Mouse (Mus musculus) forebrain, embryonic 16.5 days (tissue): ENCODE measurements at regions not wholly inside any gene's neighbourhood (a gene's known extent, or its start where the extent isn't known, plus 50 kb on each side); places are given as distances from the start of the nearest gene placed in this dataset.

Experiments used
- ATAC-seq: fragments of 200-750 bp; cut with Nextera tagmentation; 2 replicates; pipeline ENCODE4 v1.8.0; 2017; ENCODE audit warnings: mild to moderate bottlenecking, moderate library complexity
- H3K27ac ChIP-seq: fragments of 300-500 bp; sonication (generic); 2 replicates; pipeline ENCODE4 v1.5.1; 2014; ENCODE audit warnings: low read length, control low read depth
- H3K27me3 ChIP-seq: fragments of 300-500 bp; sonication (generic); replicated peaks from 2 replicates; pipeline ENCODE4 v1.6.1; 2014; ENCODE audit warnings: low read length; ENCODE audit not compliant: control insufficient read depth, insufficient read depth
- H3K36me3 ChIP-seq: fragments of 300-500 bp; sonication (generic); 2 replicates; pipeline ENCODE4 v1.6.1; 2014; ENCODE audit not compliant: control insufficient read depth, insufficient read depth
- H3K4me1 ChIP-seq: fragments of 300-500 bp; sonication (generic); replicated peaks from 2 replicates; pipeline ENCODE4 v1.6.1; 2014; ENCODE audit warnings: low read length; ENCODE audit not compliant: control insufficient read depth, insufficient read depth
- H3K4me2 ChIP-seq: fragments of 300-500 bp; sonication (generic); 2 replicates; pipeline ENCODE4 v1.6.1; 2014; ENCODE audit warnings: mild to moderate bottlenecking, low read length, control low read depth
- H3K4me3 ChIP-seq: fragments of 300-500 bp; sonication (generic); replicated peaks from 2 replicates; pipeline ENCODE4 v1.5.1; 2014; ENCODE audit warnings: mild to moderate bottlenecking, low read length, control low read depth
- H3K9ac ChIP-seq: fragments of 300-500 bp; sonication (generic); replicated peaks from 2 replicates; pipeline ENCODE4 v1.6.1; 2014; ENCODE audit warnings: low read depth, low read length, control low read depth
- H3K9me3 ChIP-seq: fragments of 300-500 bp; sonication (generic); 2 replicates; pipeline ENCODE4 v1.6.1; 2016; ENCODE audit warnings: low read length; ENCODE audit not compliant: control insufficient read depth
- WGBS: fragments of 180-500 bp; shearing (Covaris S2); extraction: QIAGEN DNeasy Blood & Tissue Kit; methylation state at CpG from one replicate; pipeline ENCODE4 v1.1.7; 2014; 5-methylcytosine and 5-hydroxymethylcytosine counted together

- H3K27ac ChIP-seq = no peak overlapping the region
- 0 out of 2 replicates have a peak, but pooled peaks cover 1% of the 10 kb centered on the region for H3K27me3 ChIP-seq
- no peaks in the 10 kb centered on the region for H3K9me3 ChIP-seq
- no peak overlapping the region for H3K9ac ChIP-seq
- no peaks in the 10 kb centered on the region for H3K4me1 ChIP-seq
- WGBS = 83% methylated on average over 4 of the region's 4 CpGs
- no peak for ATAC-seq
- no peak overlapping the region for H3K4me3 ChIP-seq
- no peaks in the 10 kb centered on the region for H3K36me3 ChIP-seq
- H3K4me2 ChIP-seq = no peak overlapping the region
These were observed 2207.4 kb upstream of the Gm7489 start for GRCm38 (mm10) chr15:51677266-51677665.

- H3K27ac ChIP-seq = no peak overlapping the region
- H3K36me3 ChIP-seq = no peaks in the 10 kb centered on the region
- no peak overlapping the region for H3K4me3 ChIP-seq
- no peak overlapping the region for H3K9ac ChIP-seq
- H3K4me1 ChIP-seq = no peaks in the 10 kb centered on the region
- no peaks in the 10 kb centered on the region for H3K27me3 ChIP-seq
- ATAC-seq = no peak
- WGBS = 57% methylated on average over 12 of the region's 12 CpGs
- no peaks in the 10 kb centered on the region for H3K9me3 ChIP-seq
- no peak overlapping the region for H3K4me2 ChIP-seq
These were observed 2205.4 kb upstream of the Gm7489 start for GRCm38 (mm10) chr15:51679186-51679902.

GRCm38 (mm10) chr15:51680494-51680893, 2204.2 kb upstream of the Gm7489 start:
- no peaks in the 10 kb centered on the region for H3K27me3 ChIP-seq
- ATAC-seq = no peak
- no peak overlapping the region for H3K4me3 ChIP-seq
- H3K9ac ChIP-seq = no peak overlapping the region
- no peak overlapping the region for H3K27ac ChIP-seq
- no peak overlapping the region for H3K4me2 ChIP-seq
- H3K4me1 ChIP-seq = no peaks in the 10 kb centered on the region
- no peaks in the 10 kb centered on the region for H3K36me3 ChIP-seq
- H3K9me3 ChIP-seq = no peaks in the 10 kb centered on the region

GRCm38 (mm10) chr15:51681191-51681590, 2203.5 kb upstream of the Gm7489 start:
- Histone ChIP-seq H3K9me3 (no peaks in the 10 kb centered on the region), H3K36me3 (no peaks in the 10 kb centered on the region), H3K4me3 (no peak overlapping the region), H3K4me1 (no peaks in the 10 kb centered on the region), H3K4me2 (no peak overlapping the region), H3K27ac (no peak overlapping the region), H3K27me3 (no peaks in the 10 kb centered on the region), H3K9ac (no peak overlapping the region)
- WGBS = 86% methylated on average over 6 of the region's 6 CpGs
- no peak for ATAC-seq

- WGBS = 84% methylated on average over 5 of the region's 5 CpGs
- H3K36me3 ChIP-seq = no peaks in the 10 kb centered on the region
- no peak overlapping the region for H3K9ac ChIP-seq
- no peaks in the 10 kb centered on the region for H3K4me1 ChIP-seq
- no peaks in the 10 kb centered on the region for H3K9me3 ChIP-seq
- H3K4me3 ChIP-seq = no peak overlapping the region
- no peak for ATAC-seq
- H3K27me3 ChIP-seq = no peaks in the 10 kb centered on the region
- no peak overlapping the region for H3K4me2 ChIP-seq
- no peak overlapping the region for H3K27ac ChIP-seq
These were observed 2202.4 kb upstream of the Gm7489 start for GRCm38 (mm10) chr15:51682331-51682730.

- ATAC-seq = no peak
- H3K9me3 ChIP-seq = no peaks in the 10 kb centered on the region
- no peak overlapping the region for H3K9ac ChIP-seq
- H3K27ac ChIP-seq = no peak overlapping the region
- WGBS = 84% methylated on average over 13 of the region's 13 CpGs
- no peaks in the 10 kb centered on the region for H3K27me3 ChIP-seq
- H3K4me2 ChIP-seq = no peak overlapping the region
- no peaks in the 10 kb centered on the region for H3K4me1 ChIP-seq
- H3K36me3 ChIP-seq = no peaks in the 10 kb centered on the region
- no peak overlapping the region for H3K4me3 ChIP-seq
These were observed 2197.6 kb upstream of the Gm7489 start for GRCm38 (mm10) chr15:51687007-51687540.

- Histone ChIP-seq H3K27me3 (no peaks in the 10 kb centered on the region), H3K4me1 (no peaks in the 10 kb centered on the region), H3K36me3 (no peaks in the 10 kb centered on the region), H3K4me3 (no peak overlapping the region), H3K9ac (no peak overlapping the region), H3K9me3 (no peaks in the 10 kb centered on the region), H3K27ac (no peak overlapping the region), H3K4me2 (no peak overlapping the region)
- 76% methylated on average over 1 of the region's 1 CpGs for WGBS
- no peak for ATAC-seq
These were observed 2195.2 kb upstream of the Gm7489 start for GRCm38 (mm10) chr15:51689498-51689897.

- no peaks in the 10 kb centered on the region for H3K27me3 ChIP-seq
- H3K4me2 ChIP-seq = no peak overlapping the region
- no peaks in the 10 kb centered on the region for H3K9me3 ChIP-seq
- H3K27ac ChIP-seq = no peak overlapping the region
- no peak overlapping the region for H3K4me3 ChIP-seq
- no peaks in the 10 kb centered on the region for H3K4me1 ChIP-seq
- no peaks in the 10 kb centered on the region for H3K36me3 ChIP-seq
- 81% methylated on average over 4 of the region's 4 CpGs for WGBS
- no peak for ATAC-seq
- no peak overlapping the region for H3K9ac ChIP-seq
These were observed 2192.0 kb upstream of the Gm7489 start for GRCm38 (mm10) chr15:51692671-51693070.

- Histone ChIP-seq H3K9me3 (no peaks in the 10 kb centered on the region), H3K27me3 (no peaks in the 10 kb centered on the region), H3K4me3 (no peak overlapping the region), H3K9ac (no peak overlapping the region), H3K27ac (no peak overlapping the region), H3K4me2 (no peak overlapping the region), H3K4me1 (no peaks in the 10 kb centered on the region), H3K36me3 (no peaks in the 10 kb centered on the region)
- peak; percentile 45; the same call in 1 of the 2 replicates for ATAC-seq
- 32% methylated on average over 11 of the region's 11 CpGs for WGBS
These were observed 2188.2 kb upstream of the Gm7489 start for GRCm38 (mm10) chr15:51696344-51697016.
